Mouse (Mus musculus) stomach, embryonic 16.5 days (tissue): ENCODE measurements around the gene Eif4g2. TPM values are rescaled to one million over a fixed set of nuclear protein-coding genes. Genes with fewer than 3 reads are reported as not detected.

Experiments used
- ATAC-seq: fragments of 200-750 bp; cut with Nextera tagmentation; 2 replicates; pipeline ENCODE4 v1.8.0; 2017; ENCODE audit warnings: moderate number of reproducible peaks, moderate TSS enrichment; ENCODE audit not compliant: insufficient read depth, low FRiP score
- H3K27ac ChIP-seq: fragments of 300-500 bp; sonication (generic); 2 replicates; pipeline ENCODE4 v1.5.1; 2014; ENCODE audit warnings: low read length
- H3K27me3 ChIP-seq: fragments of 300-500 bp; sonication (generic); 2 replicates; pipeline ENCODE4 v1.6.1; 2014; ENCODE audit warnings: low read length, control low read depth, mixed read lengths; ENCODE audit not compliant: control insufficient read depth, insufficient read depth
- H3K36me3 ChIP-seq: fragments of 300-500 bp; sonication (generic); 2 replicates; pipeline ENCODE4 v1.6.1; 2014; ENCODE audit warnings: low read length; ENCODE audit not compliant: control insufficient read depth, insufficient read depth
- H3K4me1 ChIP-seq: fragments of 300-500 bp; sonication (generic); 2 replicates; pipeline ENCODE4 v1.6.1; 2014; ENCODE audit warnings: low read length, control low read depth, mixed read lengths; ENCODE audit not compliant: control insufficient read depth, insufficient read depth
- H3K4me2 ChIP-seq: fragments of 300-500 bp; sonication (generic); 2 replicates; pipeline ENCODE4 v1.6.1; 2014; ENCODE audit warnings: low read depth, low read length, mixed read lengths
- H3K4me3 ChIP-seq: fragments of 300-500 bp; sonication (generic); replicated peaks from 2 replicates; pipeline ENCODE4 v1.5.1; 2014; ENCODE audit warnings: mild to moderate bottlenecking, low read length
- H3K9ac ChIP-seq: fragments of 300-500 bp; sonication (generic); 2 replicates; pipeline ENCODE4 v1.6.1; 2014; ENCODE audit warnings: low read length
- H3K9me3 ChIP-seq: fragments of 300-500 bp; sonication (generic); replicated peaks from 2 replicates; pipeline ENCODE4 v1.6.1; 2016; ENCODE audit warnings: low read length, control low read depth; ENCODE audit not compliant: control insufficient read depth
- WGBS: fragments of 180-500 bp; shearing (Covaris S2); extraction: QIAGEN DNeasy Blood & Tissue Kit; methylation state at CpG from one replicate; pipeline ENCODE4 v1.1.7; 2014; 5-methylcytosine and 5-hydroxymethylcytosine counted together
- polyA plus RNA-seq: library from polyadenylated mRNA; unstranded; fragments of >200 nt; fragmentation: Nextera tagmentation; extraction: Ambion mirVana; gene quantifications from 2 replicates; pipeline ENCODE4 v1.2.1, GENCODE M21; 2015

Eif4g2 gene
- polyA plus RNA-seq = 678 and 699 TPM in 2 replicates

- peak within 1 kb of the TSS; percentile 89 for H3K4me3 ChIP-seq
- WGBS = under 1% methylated on average over 69 of the region's 70 CpGs
- peak within 1 kb of the TSS; percentile 83 for H3K4me2 ChIP-seq
- no peaks in the 10 kb centered on the region for H3K27me3 ChIP-seq
- H3K9me3 ChIP-seq = no peaks in the 10 kb centered on the region
- peak within 1 kb of the TSS; percentile 100 for H3K27ac ChIP-seq
- peak within 1 kb of the TSS; percentile 100 for H3K9ac ChIP-seq
- H3K36me3 ChIP-seq = peaks cover 16% of the 10 kb centered on the region
- peaks cover 14% of the 10 kb centered on the region for H3K4me1 ChIP-seq
- ATAC-seq = peak; percentile 99
Measured at GRCm38 (mm10) chr7:111082822-111083732, at the start of gene Eif4g2. TSS of gene Eif4g2 (minus strand) at chr7:111083030.

- Histone ChIP-seq H3K4me1 (peaks cover 3% of the 10 kb centered on the region), H3K27ac (no peak overlapping the region), H3K4me3 (no peak overlapping the region), H3K4me2 (no peak overlapping the region), H3K9ac (no peak overlapping the region), H3K9me3 (no peaks in the 10 kb centered on the region), H3K27me3 (no peaks in the 10 kb centered on the region), H3K36me3 (no peaks in the 10 kb centered on the region)
- WGBS = 50% methylated on average over 2 of the region's 2 CpGs
- no peak for ATAC-seq
Measured at GRCm38 (mm10) chr7:111132596-111132995, 49.8 kb upstream of the Eif4g2 start.

GRCm38 (mm10) chr7:111126636-111127395 is 44.0 kb upstream of the Eif4g2 start:
- no peaks in the 10 kb centered on the region for H3K4me1 ChIP-seq
- whole genome bisulfite sequencing = 74% methylated on average over 3 of the region's 3 CpGs
- H3K27me3 ChIP-seq = no peaks in the 10 kb centered on the region
- H3K9me3 ChIP-seq = no peaks in the 10 kb centered on the region
- ATAC-seq = no peak
- no peak overlapping the region for H3K9ac ChIP-seq
- H3K27ac ChIP-seq = no peak overlapping the region
- H3K4me2 ChIP-seq = no peak overlapping the region
- H3K36me3 ChIP-seq = no peaks in the 10 kb centered on the region
- H3K4me3 ChIP-seq = no peak overlapping the region

- no peak for ATAC-seq
- Histone ChIP-seq H3K27ac (no peak overlapping the region), H3K36me3 (no peaks in the 10 kb centered on the region), H3K4me1 (peaks cover 5% of the 10 kb centered on the region), H3K9ac (no peak overlapping the region), H3K4me3 (no peak overlapping the region), H3K27me3 (no peaks in the 10 kb centered on the region), H3K4me2 (no peak overlapping the region), H3K9me3 (no peaks in the 10 kb centered on the region)
- WGBS = 86% methylated on average over 2 of the region's 2 CpGs
Measured at GRCm38 (mm10) chr7:111123761-111124546, 41.1 kb upstream of the Eif4g2 start.

- Histone ChIP-seq H3K27ac (peak overlapping the region; percentile 98), H3K27me3 (no peaks in the 10 kb centered on the region)
- WGBS = under 1% methylated on average over 44 of the region's 44 CpGs
Measured at GRCm38 (mm10) chr7:111122531-111123130, 39.8 kb upstream of the Eif4g2 start.

GRCm38 (mm10) chr7:111122084-111122530 is 39.3 kb upstream of the Eif4g2 start:
- Histone ChIP-seq H3K36me3 (no peaks in the 10 kb centered on the region), H3K27me3 (no peaks in the 10 kb centered on the region), H3K27ac (peak overlapping the region; percentile 98), H3K9me3 (no peaks in the 10 kb centered on the region), H3K9ac (peak overlapping the region; percentile 79), H3K4me1 (peaks cover 5% of the 10 kb centered on the region), H3K4me2 (peak overlapping the region; percentile 77), H3K4me3 (peak overlapping the region; percentile 59)
- peak; percentile 88 for ATAC-seq
- under 1% methylated on average over 34 of the region's 34 CpGs for WGBS

More at GRCm38 (mm10) chr7:111122531-111123130, 39.8 kb upstream of the Eif4g2 start:
- no peaks in the 10 kb centered on the region for H3K9me3 ChIP-seq
- peaks cover 5% of the 10 kb centered on the region for H3K4me1 ChIP-seq
- no peaks in the 10 kb centered on the region for H3K36me3 ChIP-seq
- ATAC-seq = peak; percentile 100
- peak overlapping the region; percentile 93 for H3K9ac ChIP-seq
- H3K4me2 ChIP-seq = peak overlapping the region; percentile 94
- H3K4me3 ChIP-seq = peak overlapping the region; percentile 59

GRCm38 (mm10) chr7:111121522-111121921 is 38.7 kb upstream of the Eif4g2 start:
- Histone ChIP-seq H3K27ac (peak overlapping the region; percentile 98), H3K4me1 (peaks cover 5% of the 10 kb centered on the region), H3K4me3 (peak overlapping the region; percentile 59), H3K36me3 (no peaks in the 10 kb centered on the region), H3K4me2 (peak overlapping the region; percentile 77), H3K27me3 (no peaks in the 10 kb centered on the region), H3K9ac (peak overlapping the region; percentile 79), H3K9me3 (no peaks in the 10 kb centered on the region)
- ATAC-seq = no peak
- WGBS = 40% methylated on average over 9 of the region's 9 CpGs

GRCm38 (mm10) chr7:111109561-111109960 is 26.7 kb upstream of the Eif4g2 start:
- H3K27me3 ChIP-seq = no peaks in the 10 kb centered on the region

More at GRCm38 (mm10) chr7:111109561-111109960, 26.7 kb upstream of the Eif4g2 start:
- no peaks in the 10 kb centered on the region for H3K9me3 ChIP-seq
- WGBS = 50% methylated on average over 2 of the region's 2 CpGs
- H3K4me2 ChIP-seq = no peak overlapping the region
- no peak overlapping the region for H3K4me3 ChIP-seq
- H3K4me1 ChIP-seq = no peaks in the 10 kb centered on the region
- H3K27ac ChIP-seq = peak overlapping the region; percentile 64; the same call in 1 of the 2 replicates
- 0 out of 2 replicates have a peak, but pooled peaks cover 4% of the 10 kb centered on the region for H3K36me3 ChIP-seq
- ATAC-seq = no peak
- no peak overlapping the region for H3K9ac ChIP-seq
